9 mouse cellular contexts compared by ENCODE assay signal in genomic region chr2:72219921-72220320, GRCm38 (mm10).
A peak's percentile ranks its signal among the peaks of the same experiment; 100 is the strongest.
DNase-seq lines count a peak whose midpoint lies in the region; ATAC-seq and TF ChIP-seq lines count a peak whose summit lies in the region.
"Had no signal": no experiment of that assay in that cellular context is flagged by ENCODE, and none has a peak within 500 bp of the region (broad histone marks: within the 10 kb centered on the region; RNA-seq: fewer than 3 reads in every experiment).

No protein-coding gene starts in this region.

- no peaks in the 10 kb centered on the region for H3K27me3 ChIP-seq in forebrain, embryonic 10.5 days (ENCODE audit: poor library complexity, severe bottlenecking)
- no peaks in the 10 kb centered on the region for H3K27me3 ChIP-seq in forebrain, embryonic 16.5 days (replicated peaks; ENCODE audit: control insufficient read depth, insufficient read depth, low read length)
- no peaks in the 10 kb centered on the region for H3K27me3 ChIP-seq in midbrain, embryonic 11.5 days (ENCODE audit: control insufficient read depth, insufficient read depth, low read length)
- no peaks in the 10 kb centered on the region for H3K27me3 ChIP-seq in midbrain, embryonic 15.5 days (replicated peaks)
- H3K27me3 ChIP-seq in cerebellum, adult 2 months (ENCODE audit: control insufficient read depth, insufficient read depth, low read length): no peaks in the 10 kb centered on the region; the same call in 1 of the 2 replicates

- H3K36me3 ChIP-seq in forebrain, embryonic 10.5 days (replicated peaks): no peaks in the 10 kb centered on the region
- H3K36me3 ChIP-seq in forebrain, embryonic 16.5 days (ENCODE audit: control insufficient read depth, insufficient read depth): no peaks in the 10 kb centered on the region
- no peaks in the 10 kb centered on the region for H3K36me3 ChIP-seq in midbrain, embryonic 11.5 days (ENCODE audit: control insufficient read depth, insufficient read depth, low read length)
- H3K36me3 ChIP-seq in midbrain, embryonic 15.5 days (replicated peaks): no peaks in the 10 kb centered on the region

- no peaks in the 10 kb centered on the region for H3K9me3 ChIP-seq in forebrain, embryonic 10.5 days
- no peaks in the 10 kb centered on the region for H3K9me3 ChIP-seq in forebrain, embryonic 16.5 days (ENCODE audit: control insufficient read depth, low read length)
- H3K9me3 ChIP-seq in midbrain, embryonic 11.5 days (ENCODE audit: control insufficient read depth, low read length): no peaks in the 10 kb centered on the region
- no peaks in the 10 kb centered on the region for H3K9me3 ChIP-seq in midbrain, embryonic 15.5 days

- TF ChIP-seq CTCF in cerebellum, adult 2 months (IDR thresholded peaks at IDR 0.05; ENCODE audit: borderline replicate concordance, insufficient read depth, low read depth, low read length): peak; percentile 45; the same call in 1 of the 2 replicates

- peaks cover 6% of the 10 kb centered on the region for H3K4me1 ChIP-seq in forebrain, embryonic 10.5 days
- no peaks in the 10 kb centered on the region for H3K4me1 ChIP-seq in forebrain, embryonic 16.5 days (replicated peaks; ENCODE audit: control insufficient read depth, insufficient read depth, low read length)
- H3K4me1 ChIP-seq in midbrain, embryonic 11.5 days (ENCODE audit: control insufficient read depth, insufficient read depth, low read length): no peaks in the 10 kb centered on the region
- H3K4me1 ChIP-seq in midbrain, embryonic 15.5 days: no peaks in the 10 kb centered on the region
- H3K4me1 ChIP-seq in cerebellum, adult 2 months (ENCODE audit: control insufficient read depth, insufficient read depth, low read length): no peaks in the 10 kb centered on the region

- 33% methylated on average over 3 of the region's 3 CpGs for WGBS in forebrain, embryonic 10.5 days
- WGBS in forebrain, embryonic 16.5 days: 27% methylated on average over 3 of the region's 3 CpGs
- WGBS in midbrain, embryonic 11.5 days: 29% methylated on average over 3 of the region's 3 CpGs
- WGBS in midbrain, embryonic 15.5 days: 33% methylated on average over 3 of the region's 3 CpGs
- 13% methylated on average over 3 of the region's 3 CpGs for WGBS in cerebellum, adult 2 months

- peak; percentile 53 for DNase-seq in forebrain, embryonic 10.5 days (ENCODE audit: extremely low spot score, low spot score)
- peak; percentile 95 for DNase-seq in midbrain, embryonic 11.5 days (ENCODE audit: low spot score, missing footprints)
- peak; percentile 25 to 48 for DNase-seq in cerebellum, adult 2 months
- peak; percentile 69 for DNase-seq in heart, postnatal 4 days
- DNase-seq in thymus, postnatal 14 days: peak; percentile 85

- H3K9ac ChIP-seq in forebrain, embryonic 16.5 days (replicated peaks; ENCODE audit: low read depth, low read length): no peak overlapping the region
- H3K9ac ChIP-seq in midbrain, embryonic 11.5 days (ENCODE audit: low read length): no peak overlapping the region
- H3K9ac ChIP-seq in midbrain, embryonic 15.5 days: no peak overlapping the region

- no peak for TF ChIP-seq POLR2A in cerebellum, adult 2 months (IDR thresholded peaks at IDR 0.05; ENCODE audit: borderline replicate concordance, insufficient read depth, low read length)

- no peak overlapping the region for H3K4me3 ChIP-seq in forebrain, embryonic 10.5 days
- H3K4me3 ChIP-seq in forebrain, embryonic 16.5 days (replicated peaks; ENCODE audit: low read length): no peak overlapping the region
- no peak overlapping the region for H3K4me3 ChIP-seq in midbrain, embryonic 11.5 days (ENCODE audit: low read depth, low read length)
- H3K4me3 ChIP-seq in midbrain, embryonic 15.5 days: no peak overlapping the region
- H3K4me3 ChIP-seq in cerebellum, adult 2 months (replicated peaks; ENCODE audit: insufficient read depth, low read depth, low read length): no peak overlapping the region
- H3K4me3 ChIP-seq: myocyte had no signal

- no peak overlapping the region for H3K4me2 ChIP-seq in forebrain, embryonic 16.5 days (ENCODE audit: low read length)
- H3K4me2 ChIP-seq in midbrain, embryonic 11.5 days: no peak overlapping the region
- H3K4me2 ChIP-seq in midbrain, embryonic 15.5 days: no peak overlapping the region

- H3K27ac ChIP-seq in forebrain, embryonic 10.5 days: no peak overlapping the region
- no peak overlapping the region for H3K27ac ChIP-seq in forebrain, embryonic 16.5 days (ENCODE audit: low read length)
- H3K27ac ChIP-seq in midbrain, embryonic 11.5 days (ENCODE audit: low read depth, low read length): no peak overlapping the region
- H3K27ac ChIP-seq in midbrain, embryonic 15.5 days: no peak overlapping the region
- no peak overlapping the region for H3K27ac ChIP-seq in cerebellum, adult 2 months (ENCODE audit: insufficient read depth, low read length)

- ATAC-seq in forebrain, embryonic 16.5 days: no peak
- ATAC-seq in midbrain, embryonic 11.5 days (ENCODE audit: low FRiP score): no peak
- no peak for ATAC-seq in midbrain, embryonic 15.5 days (replicated peaks)
- ATAC-seq in megakaryocyte, adult 5-6 weeks (ENCODE audit: poor library complexity, severe bottlenecking): peak; percentile 62; the same call in 1 of the 2 replicates

Comparison
In these comparisons a context has a peak if more than half of its experiments do, and no peak if none do; other contexts are left out.
1. DNase-seq: peak in every context shown above with its lines; median percentile 95 in midbrain, embryonic 11.5 days; 85 in thymus, postnatal 14 days; 69 in heart, postnatal 4 days; 53 in forebrain, embryonic 10.5 days; 36 in cerebellum, adult 2 months.